Mouse (Mus musculus): ENCODE data around the gene Bach1.

- TF ChIP-seq REST (IDR thresholded peaks at IDR 0.05; ENCODE audit: insufficient read depth, insufficient read length) = no peak
- TF ChIP-seq POLR2A (IDR thresholded peaks at IDR 0.05; ENCODE audit: insufficient read length, low read depth) = no peak
- TF ChIP-seq TCF3 (IDR thresholded peaks at IDR 0.05; ENCODE audit: insufficient read length, low read depth) = no peak
- TF ChIP-seq USF1 (IDR thresholded peaks at IDR 0.05; ENCODE audit: low read depth) = no peak
- no peak for TF ChIP-seq MAX (IDR thresholded peaks at IDR 0.05; ENCODE audit: low read depth)
- no peak for TF ChIP-seq POLR2AphosphoS2 (IDR thresholded peaks at IDR 0.05; ENCODE audit: insufficient read length, low read depth)
- TF ChIP-seq CEBPB (IDR thresholded peaks at IDR 0.05; ENCODE audit: insufficient read depth, poor library complexity, severe bottlenecking) = no peak
- TF ChIP-seq TCF12 (IDR thresholded peaks at IDR 0.05; ENCODE audit: insufficient read depth, poor library complexity, severe bottlenecking) = no peak
- TF ChIP-seq E2F4 (IDR thresholded peaks at IDR 0.05; ENCODE audit: insufficient read depth) = no peak
Measured at GRCm38 (mm10) chr16:87726369-87726768, 27.6 kb downstream of the Bach1 start.

Data from myocyte (in vitro differentiated cells).